Mouse (Mus musculus) neural tube, embryonic 12.5 days (tissue): ENCODE data around the gene Sfta2. TPM values are rescaled to one million over a fixed set of nuclear protein-coding genes. Genes with fewer than 3 reads are reported as not detected.

Experiments
- ATAC-seq: fragments of 200-750 bp; cut with Nextera tagmentation; 2 replicates; pipeline ENCODE4 v1.8.0; 2017; ENCODE audit warnings: low read depth, mild to moderate bottlenecking, moderate TSS enrichment, moderate library complexity; ENCODE audit not compliant: low FRiP score
- H3K27ac ChIP-seq: fragments of 300-500 bp; sonication (generic); 2 replicates; pipeline ENCODE4 v1.5.1; 2016
- H3K27me3 ChIP-seq: fragments of 300-500 bp; sonication (generic); replicated peaks from 2 replicates; pipeline ENCODE4 v1.6.1; 2016; ENCODE audit warnings: mild to moderate bottlenecking
- H3K36me3 ChIP-seq: fragments of 300-500 bp; sonication (generic); 2 replicates; pipeline ENCODE4 v1.6.1; 2016; ENCODE audit warnings: mild to moderate bottlenecking
- H3K4me1 ChIP-seq: fragments of 300-500 bp; sonication (generic); 2 replicates; pipeline ENCODE4 v1.6.1; 2016
- H3K4me2 ChIP-seq: fragments of 300-500 bp; sonication (generic); replicated peaks from 2 replicates; pipeline ENCODE4 v1.6.1; 2016; ENCODE audit warnings: mild to moderate bottlenecking
- H3K4me3 ChIP-seq: fragments of 300-500 bp; sonication (generic); 2 replicates; pipeline ENCODE4 v1.5.1; 2016
- H3K9ac ChIP-seq: fragments of 300-500 bp; sonication (generic); 2 replicates; pipeline ENCODE4 v1.6.1; 2016; ENCODE audit warnings: mild to moderate bottlenecking
- H3K9me3 ChIP-seq: fragments of 300-500 bp; sonication (generic); 2 replicates; pipeline ENCODE4 v1.6.1; 2016; ENCODE audit warnings: mild to moderate bottlenecking
- WGBS: fragments of 180-500 bp; shearing (Covaris S2); methylation state at CpG from one replicate; pipeline ENCODE4 v1.1.7; 2016; 5-methylcytosine and 5-hydroxymethylcytosine counted together
- polyA plus RNA-seq: library from polyadenylated mRNA; unstranded; fragments of >200 nt; fragmentation: Nextera tagmentation; extraction: Ambion mirVana; gene quantifications from 2 replicates; pipeline ENCODE4 v1.2.1, GENCODE M21; 2016

Gene Sfta2
- polyA plus RNA-seq, 1 experiment from 2014 or later = not detected

GRCm38 (mm10) chr17:35688347-35689175, 87.2 kb downstream of the Sfta2 start:
- Histone ChIP-seq H3K36me3 (peaks cover 100% of the 10 kb centered on the region), H3K27me3 (no peaks in the 10 kb centered on the region), H3K4me2 (no peak overlapping the region), H3K27ac (no peak overlapping the region), H3K4me1 (no peaks in the 10 kb centered on the region), H3K4me3 (no peak overlapping the region), H3K9ac (no peak overlapping the region), H3K9me3 (no peaks in the 10 kb centered on the region)
- no peak for ATAC-seq
- WGBS = 89% methylated on average over 25 of the region's 25 CpGs

- ATAC-seq = no peak
- Histone ChIP-seq H3K4me3 (no peak overlapping the region), H3K36me3 (peaks cover 93% of the 10 kb centered on the region), H3K9ac (no peak overlapping the region), H3K9me3 (no peaks in the 10 kb centered on the region), H3K27me3 (no peaks in the 10 kb centered on the region), H3K4me1 (no peaks in the 10 kb centered on the region), H3K27ac (no peak overlapping the region), H3K4me2 (no peak overlapping the region)
- WGBS = 89% methylated on average over 18 of the region's 18 CpGs
Measured at GRCm38 (mm10) chr17:35689936-35690645, 88.7 kb downstream of the Sfta2 start.

- Histone ChIP-seq H3K4me3 (no peak overlapping the region), H3K36me3 (peaks cover 86% of the 10 kb centered on the region), H3K4me1 (peaks cover 4% of the 10 kb centered on the region; the same call in 1 of the 2 replicates), H3K27me3 (no peaks in the 10 kb centered on the region), H3K9me3 (no peaks in the 10 kb centered on the region), H3K4me2 (no peak overlapping the region), H3K27ac (no peak overlapping the region), H3K9ac (no peak overlapping the region)
- no peak for ATAC-seq
- WGBS = 91% methylated on average over 4 of the region's 4 CpGs
Measured at GRCm38 (mm10) chr17:35691811-35692210, 90.5 kb downstream of the Sfta2 start.

GRCm38 (mm10) chr17:35692368-35692767, 91.0 kb downstream of the Sfta2 start:
- ATAC-seq = no peak
- no peak overlapping the region for H3K4me3 ChIP-seq
- H3K27me3 ChIP-seq = no peaks in the 10 kb centered on the region
- H3K27ac ChIP-seq = no peak overlapping the region
- H3K9ac ChIP-seq = no peak overlapping the region
- H3K36me3 ChIP-seq = peaks cover 80% of the 10 kb centered on the region
- WGBS = 88% methylated on average over 4 of the region's 4 CpGs
- H3K4me2 ChIP-seq = no peak overlapping the region
- H3K4me1 ChIP-seq = peaks cover 10% of the 10 kb centered on the region
- no peaks in the 10 kb centered on the region for H3K9me3 ChIP-seq

- no peak for ATAC-seq
- H3K4me1 ChIP-seq = peaks cover 25% of the 10 kb centered on the region
- H3K27ac ChIP-seq = no peak overlapping the region
- H3K27me3 ChIP-seq = no peaks in the 10 kb centered on the region
- peaks cover 65% of the 10 kb centered on the region for H3K36me3 ChIP-seq
- H3K4me2 ChIP-seq = no peak overlapping the region
- no peak overlapping the region for H3K4me3 ChIP-seq
- no peaks in the 10 kb centered on the region for H3K9me3 ChIP-seq
- no peak overlapping the region for H3K9ac ChIP-seq
- WGBS = 93% methylated on average over 5 of the region's 5 CpGs
Measured at GRCm38 (mm10) chr17:35693906-35694305, 92.6 kb downstream of the Sfta2 start.

- Histone ChIP-seq H3K27me3 (no peaks in the 10 kb centered on the region), H3K4me2 (no peak overlapping the region), H3K27ac (no peak overlapping the region), H3K4me1 (peaks cover 35% of the 10 kb centered on the region), H3K4me3 (no peak overlapping the region), H3K9ac (no peak overlapping the region), H3K36me3 (peaks cover 51% of the 10 kb centered on the region), H3K9me3 (no peaks in the 10 kb centered on the region)
- ATAC-seq = no peak
- 92% methylated on average over 2 of the region's 2 CpGs for WGBS
Measured at GRCm38 (mm10) chr17:35695289-35695688, 93.9 kb downstream of the Sfta2 start.

GRCm38 (mm10) chr17:35696691-35697090, 95.3 kb downstream of the Sfta2 start:
- Histone ChIP-seq H3K4me1 (peaks cover 36% of the 10 kb centered on the region), H3K27ac (no peak overlapping the region), H3K27me3 (no peaks in the 10 kb centered on the region), H3K36me3 (peaks cover 37% of the 10 kb centered on the region), H3K9me3 (no peaks in the 10 kb centered on the region), H3K4me3 (peak overlapping the region; percentile 36), H3K4me2 (peak overlapping the region; percentile 88), H3K9ac (peak overlapping the region; percentile 61; the same call in 1 of the 2 replicates)
- ATAC-seq = no peak
- 75% methylated on average over 6 of the region's 6 CpGs for WGBS

DNA sequence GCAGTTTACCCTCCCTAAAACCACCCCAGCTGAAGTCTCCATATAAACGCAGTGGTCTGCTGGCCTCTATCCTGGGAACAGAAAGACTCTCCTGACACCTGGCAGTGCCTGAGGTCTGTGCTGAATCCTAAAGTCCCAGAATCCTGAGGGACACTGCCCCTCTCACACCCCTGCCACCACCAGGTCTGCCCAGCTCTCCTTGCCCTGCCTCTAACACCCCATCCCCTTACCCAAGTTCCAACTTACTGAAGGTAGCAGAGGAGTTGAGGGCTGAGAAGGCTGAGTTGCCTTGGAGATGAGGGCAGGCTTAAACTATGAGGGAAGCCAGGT, 96.0 kb downstream of the Sfta2 start:
- Histone ChIP-seq H3K4me1 (peaks cover 43% of the 10 kb centered on the region), H3K36me3 (peaks cover 30% of the 10 kb centered on the region), H3K27ac (peak overlapping the region; percentile 97), H3K27me3 (no peaks in the 10 kb centered on the region), H3K4me3 (peak overlapping the region; percentile 36), H3K9ac (peak overlapping the region; percentile 61), H3K4me2 (peak overlapping the region; percentile 88), H3K9me3 (no peaks in the 10 kb centered on the region)
- no peak; the same call in 1 of the 2 replicates for ATAC-seq
- 19% methylated on average over 1 of the region's 1 CpGs for WGBS

- H3K36me3 ChIP-seq = peaks cover 25% of the 10 kb centered on the region
- peak overlapping the region; percentile 97 for H3K27ac ChIP-seq
- 4% methylated on average over 16 of the region's 16 CpGs for WGBS
- peak overlapping the region; percentile 88 for H3K4me2 ChIP-seq
- no peaks in the 10 kb centered on the region for H3K27me3 ChIP-seq
- H3K9ac ChIP-seq = peak overlapping the region; percentile 61
- H3K4me1 ChIP-seq = peaks cover 46% of the 10 kb centered on the region
- ATAC-seq = peak; percentile 71
- no peaks in the 10 kb centered on the region for H3K9me3 ChIP-seq
- H3K4me3 ChIP-seq = peak overlapping the region; percentile 36
Measured at GRCm38 (mm10) chr17:35697759-35698500, 96.6 kb downstream of the Sfta2 start.

DNA sequence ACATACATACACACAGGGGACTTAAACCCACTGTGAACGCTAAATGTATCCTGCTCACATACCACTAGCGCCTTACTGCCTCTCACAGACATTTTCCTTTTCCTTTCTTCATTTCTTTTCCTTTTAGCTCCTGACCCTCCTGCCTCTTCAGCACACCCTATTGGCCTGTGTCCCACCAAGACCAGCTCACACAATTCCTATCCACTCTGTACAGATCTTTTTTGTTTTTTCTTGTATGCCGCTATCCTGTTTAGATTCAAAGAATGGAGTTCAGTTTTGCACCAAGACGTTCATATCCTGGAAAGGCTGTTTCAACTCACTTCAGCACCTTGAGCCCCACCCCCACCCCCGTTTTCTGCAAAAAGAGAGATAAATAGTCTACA, 97.1 kb downstream of the Sfta2 start:
- H3K9me3 ChIP-seq = no peaks in the 10 kb centered on the region
- WGBS = 30% methylated on average over 5 of the region's 5 CpGs
- peak overlapping the region; percentile 88 for H3K4me2 ChIP-seq
- peaks cover 19% of the 10 kb centered on the region for H3K36me3 ChIP-seq
- H3K27ac ChIP-seq = peak overlapping the region; percentile 97
- H3K27me3 ChIP-seq = no peaks in the 10 kb centered on the region
- H3K9ac ChIP-seq = peak overlapping the region; percentile 61
- peaks cover 46% of the 10 kb centered on the region for H3K4me1 ChIP-seq
- no peak for ATAC-seq
- H3K4me3 ChIP-seq = peak overlapping the region; percentile 36; the same call in 1 of the 2 replicates

GRCm38 (mm10) chr17:35699919-35700318, 98.6 kb downstream of the Sfta2 start:
- ATAC-seq = no peak
- peaks cover 57% of the 10 kb centered on the region for H3K4me1 ChIP-seq
- WGBS = 3% methylated on average over 19 of the region's 19 CpGs

More at GRCm38 (mm10) chr17:35699919-35700318, 98.6 kb downstream of the Sfta2 start:
- H3K27ac ChIP-seq = peak overlapping the region; percentile 98
- peak overlapping the region; percentile 87 for H3K4me3 ChIP-seq
- peak overlapping the region; percentile 97 for H3K9ac ChIP-seq
- no peaks in the 10 kb centered on the region for H3K9me3 ChIP-seq
- H3K36me3 ChIP-seq = peaks cover 12% of the 10 kb centered on the region
- H3K27me3 ChIP-seq = no peaks in the 10 kb centered on the region
- peak overlapping the region; percentile 88 for H3K4me2 ChIP-seq
